Mouse (Mus musculus) forebrain, embryonic 13.5 days (tissue): ENCODE data around the gene Mapk10. TPM values are rescaled to one million over a fixed set of nuclear protein-coding genes. Genes with fewer than 3 reads are reported as not detected.

ENCODE experiments used
- ATAC-seq: fragments of 200-750 bp; cut with Nextera tagmentation; 2 replicates; pipeline ENCODE4 v1.8.0; 2017
- H3K27ac ChIP-seq: fragments of 300-500 bp; sonication (generic); 2 replicates; pipeline ENCODE4 v1.5.1; 2015; ENCODE audit warnings: inconsistent platforms, mild to moderate bottlenecking, moderate library complexity
- H3K27me3 ChIP-seq: fragments of 300-500 bp; sonication (generic); 2 replicates; pipeline ENCODE4 v1.6.1; 2015; ENCODE audit warnings: mild to moderate bottlenecking, inconsistent platforms
- H3K36me3 ChIP-seq: fragments of 300-500 bp; sonication (generic); 2 replicates; pipeline ENCODE4 v1.6.1; 2015; ENCODE audit warnings: mild to moderate bottlenecking, inconsistent platforms; ENCODE audit not compliant: poor library complexity, severe bottlenecking
- H3K4me1 ChIP-seq: fragments of 300-500 bp; sonication (generic); 2 replicates; pipeline ENCODE4 v1.6.1; 2015; ENCODE audit warnings: inconsistent platforms
- H3K4me2 ChIP-seq: fragments of 300-500 bp; sonication (generic); 2 replicates; pipeline ENCODE4 v1.6.1; 2015; ENCODE audit warnings: inconsistent platforms, mild to moderate bottlenecking, moderate library complexity
- H3K4me3 ChIP-seq: fragments of 300-500 bp; sonication (generic); 2 replicates; pipeline ENCODE4 v1.5.1; 2015; ENCODE audit warnings: mild to moderate bottlenecking, inconsistent platforms
- H3K9ac ChIP-seq: fragments of 300-500 bp; sonication (generic); 2 replicates; pipeline ENCODE4 v1.6.1; 2015; ENCODE audit warnings: mild to moderate bottlenecking, inconsistent platforms
- H3K9me3 ChIP-seq: fragments of 300-500 bp; sonication (generic); replicated peaks from 2 replicates; pipeline ENCODE4 v1.6.1; 2016; ENCODE audit warnings: inconsistent platforms
- WGBS: fragments of 180-500 bp; shearing (Covaris S2); methylation state at CpG from one replicate; pipeline ENCODE4 v1.1.7; 2015; 5-methylcytosine and 5-hydroxymethylcytosine counted together
- polyA plus RNA-seq: library from polyadenylated mRNA; unstranded; fragments of >200 nt; fragmentation: Nextera tagmentation; extraction: Ambion mirVana; gene quantifications from 2 replicates; pipeline ENCODE4 v1.2.1, GENCODE M21; 2015

Mapk10 gene
- polyA plus RNA-seq, 1 experiment from 2014 or later = 53.0 TPM

DNA sequence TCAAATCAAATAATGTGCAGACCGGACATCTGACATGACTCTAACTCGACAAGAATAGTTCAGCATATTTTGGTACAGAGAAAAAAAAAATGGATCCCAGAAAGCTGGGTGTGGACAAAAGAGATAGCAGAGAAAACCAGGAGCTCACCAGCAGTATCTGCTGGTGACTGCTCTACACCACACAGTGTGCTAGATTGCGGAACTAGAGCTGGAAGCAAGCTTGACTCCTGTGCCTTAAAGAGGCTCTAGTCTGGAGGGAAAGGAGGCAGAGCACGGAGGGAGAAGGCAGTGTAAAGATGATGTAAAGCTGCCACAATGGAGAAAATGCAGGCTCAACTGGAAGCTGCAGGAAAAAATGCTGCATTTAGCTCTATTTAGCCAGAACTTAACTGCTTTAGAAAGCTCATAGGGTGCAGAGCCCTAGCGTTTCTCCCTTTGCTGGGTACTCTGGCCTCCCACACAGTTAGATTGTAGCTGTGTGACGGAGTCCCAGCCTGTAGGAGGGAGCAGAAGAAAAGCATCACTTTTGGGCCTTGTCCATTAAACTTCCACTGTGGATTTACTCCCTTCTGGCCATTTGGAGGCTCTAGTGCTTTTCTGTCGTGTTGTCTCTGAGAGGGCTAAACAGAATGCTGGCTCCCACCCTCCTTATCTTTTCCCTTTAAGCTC, 188.5 kb downstream of the Mapk10 start:
- no peak overlapping the region for H3K9ac ChIP-seq
- ATAC-seq = no peak
- peaks cover 20% of the 10 kb centered on the region for H3K4me1 ChIP-seq
- H3K27ac ChIP-seq = no peak overlapping the region
- no peaks in the 10 kb centered on the region for H3K9me3 ChIP-seq
- no peaks in the 10 kb centered on the region for H3K36me3 ChIP-seq
- H3K27me3 ChIP-seq = no peaks in the 10 kb centered on the region
- H3K4me3 ChIP-seq = no peak overlapping the region
- WGBS = 70% methylated on average over 7 of the region's 7 CpGs
- H3K4me2 ChIP-seq = no peak overlapping the region

DNA sequence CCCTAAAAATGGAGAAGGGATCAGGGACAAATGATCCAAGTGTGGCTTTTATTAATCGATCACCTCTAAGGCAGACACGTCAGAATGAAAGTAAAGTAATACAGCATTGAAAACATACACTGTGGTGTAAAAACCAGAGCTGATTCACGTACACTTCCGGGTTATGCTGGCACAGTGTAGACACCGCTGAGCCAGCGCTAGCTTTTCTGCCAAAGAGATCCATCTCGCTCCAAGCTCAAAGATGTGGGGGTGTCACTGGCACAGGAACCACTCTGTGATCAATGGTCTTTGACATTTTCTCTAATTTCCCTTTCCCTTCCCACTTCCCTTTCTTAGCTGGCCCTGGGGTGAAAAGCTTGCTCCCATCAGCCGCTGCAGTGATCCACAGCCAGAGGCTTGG, 189.7 kb downstream of the Mapk10 start:
- H3K4me1 ChIP-seq = peaks cover 20% of the 10 kb centered on the region
- H3K9me3 ChIP-seq = no peaks in the 10 kb centered on the region
- 72% methylated on average over 8 of the region's 8 CpGs for WGBS
- no peaks in the 10 kb centered on the region for H3K36me3 ChIP-seq
- H3K4me3 ChIP-seq = no peak overlapping the region
- peak overlapping the region; percentile 44 for H3K27ac ChIP-seq
- H3K4me2 ChIP-seq = no peak overlapping the region
- ATAC-seq = peak; percentile 68
- no peak overlapping the region for H3K9ac ChIP-seq
- no peaks in the 10 kb centered on the region for H3K27me3 ChIP-seq

- no peak overlapping the region for H3K27ac ChIP-seq
- peaks cover 20% of the 10 kb centered on the region for H3K4me1 ChIP-seq
- H3K4me3 ChIP-seq = no peak overlapping the region
- 18% methylated on average over 3 of the region's 3 CpGs for WGBS
- ATAC-seq = peak; percentile 87
- H3K36me3 ChIP-seq = no peaks in the 10 kb centered on the region
- no peak overlapping the region for H3K9ac ChIP-seq
- H3K27me3 ChIP-seq = no peaks in the 10 kb centered on the region
- no peak overlapping the region for H3K4me2 ChIP-seq
- no peaks in the 10 kb centered on the region for H3K9me3 ChIP-seq
Measured at GRCm38 (mm10) chr5:103020954-103021353, 190.2 kb downstream of the Mapk10 start.

DNA sequence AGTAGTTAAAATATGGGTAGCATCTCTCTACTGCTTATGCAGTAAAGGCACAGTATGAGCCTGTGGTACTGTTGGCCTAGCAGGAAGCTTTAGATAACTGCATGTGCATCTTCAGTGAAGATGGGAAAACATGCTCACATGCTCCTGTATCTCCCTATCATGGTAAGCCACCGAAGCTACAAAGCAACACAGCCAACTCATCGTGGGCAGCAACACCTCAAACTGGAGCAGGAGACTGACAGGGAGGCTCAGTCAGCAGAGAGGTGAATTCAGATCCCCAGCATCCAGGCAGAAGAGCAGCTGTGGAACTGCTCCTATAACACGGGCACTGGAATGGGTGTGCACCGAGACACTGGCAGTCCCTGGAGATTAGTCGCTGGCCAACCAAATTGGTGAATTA, 191.0 kb downstream of the Mapk10 start:
- Histone ChIP-seq H3K9me3 (no peaks in the 10 kb centered on the region), H3K4me3 (no peak overlapping the region), H3K4me1 (peaks cover 20% of the 10 kb centered on the region), H3K9ac (no peak overlapping the region), H3K27ac (no peak overlapping the region; the same call in 1 of the 2 replicates), H3K27me3 (no peaks in the 10 kb centered on the region), H3K4me2 (no peak overlapping the region), H3K36me3 (no peaks in the 10 kb centered on the region)
- ATAC-seq = no peak
- WGBS = 79% methylated on average over 5 of the region's 5 CpGs

- no peak overlapping the region for H3K4me3 ChIP-seq
- peaks cover 18% of the 10 kb centered on the region for H3K4me1 ChIP-seq
- H3K36me3 ChIP-seq = no peaks in the 10 kb centered on the region
- WGBS = 91% methylated on average over 7 of the region's 7 CpGs
- no peak overlapping the region for H3K27ac ChIP-seq
- no peak for ATAC-seq
- H3K9me3 ChIP-seq = no peaks in the 10 kb centered on the region
- H3K4me2 ChIP-seq = no peak overlapping the region
- H3K27me3 ChIP-seq = no peaks in the 10 kb centered on the region
- H3K9ac ChIP-seq = no peak overlapping the region
Measured at GRCm38 (mm10) chr5:103017637-103018036, 193.5 kb downstream of the Mapk10 start.

DNA sequence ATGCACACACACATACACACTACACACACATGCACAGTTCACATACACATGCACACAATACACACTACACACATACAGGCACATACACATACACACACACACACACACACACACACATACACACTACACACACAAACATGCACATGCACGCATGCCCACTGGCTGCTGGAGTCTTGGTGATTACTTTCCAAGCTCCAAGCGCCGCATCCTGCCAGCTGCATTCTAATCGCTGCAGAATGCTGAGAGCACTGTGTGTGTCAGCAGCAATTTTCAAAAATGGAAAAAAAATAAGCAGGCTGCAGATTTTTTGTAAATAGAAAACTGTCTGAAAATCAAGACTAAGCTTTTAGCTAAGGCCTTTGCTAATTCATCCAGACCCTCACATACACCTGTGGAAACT, 196.8 kb downstream of the Mapk10 start:
- no peaks in the 10 kb centered on the region for H3K9me3 ChIP-seq
- no peak overlapping the region for H3K4me3 ChIP-seq
- no peak overlapping the region for H3K4me2 ChIP-seq
- no peaks in the 10 kb centered on the region for H3K27me3 ChIP-seq
- H3K36me3 ChIP-seq = no peaks in the 10 kb centered on the region
- H3K4me1 ChIP-seq = no peaks in the 10 kb centered on the region
- H3K27ac ChIP-seq = no peak overlapping the region
- H3K9ac ChIP-seq = no peak overlapping the region
- WGBS = 82% methylated on average over 4 of the region's 4 CpGs
- ATAC-seq = 0 out of 2 replicates have a peak, but pooled peaks have one; percentile 21

DNA sequence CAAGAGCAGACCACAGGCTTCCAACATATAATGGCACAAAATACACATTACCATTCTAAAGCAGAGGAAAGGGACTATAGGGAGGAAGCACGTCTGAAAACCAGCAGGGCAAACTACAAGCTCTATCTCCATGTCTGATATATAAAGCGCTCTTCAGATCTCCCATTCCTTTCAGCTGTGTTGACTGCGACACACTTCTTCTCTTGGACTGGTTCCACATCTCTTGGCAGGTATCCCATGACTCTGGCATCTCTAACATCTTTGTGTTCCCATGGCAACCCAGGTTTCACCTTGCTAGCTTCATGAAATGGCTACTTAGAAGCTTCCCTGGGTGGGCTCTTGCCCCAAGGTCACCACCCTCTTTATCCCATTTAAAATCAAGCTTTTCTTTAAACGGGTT, 202.2 kb downstream of the Mapk10 start:
- Histone ChIP-seq H3K4me1 (peaks cover 5% of the 10 kb centered on the region; the same call in 1 of the 2 replicates), H3K9ac (no peak overlapping the region), H3K27me3 (no peaks in the 10 kb centered on the region), H3K9me3 (no peaks in the 10 kb centered on the region), H3K36me3 (no peaks in the 10 kb centered on the region), H3K4me2 (no peak overlapping the region), H3K4me3 (no peak overlapping the region), H3K27ac (no peak overlapping the region)
- peak; percentile 27; the same call in 1 of the 2 replicates for ATAC-seq
- 64% methylated on average over 4 of the region's 4 CpGs for whole genome bisulfite sequencing

GRCm38 (mm10) chr5:103002116-103002515, 209.0 kb downstream of the Mapk10 start:
- no peaks in the 10 kb centered on the region for H3K9me3 ChIP-seq
- no peaks in the 10 kb centered on the region for H3K27me3 ChIP-seq
- no peak overlapping the region for H3K4me2 ChIP-seq
- H3K27ac ChIP-seq = no peak overlapping the region
- no peak overlapping the region for H3K4me3 ChIP-seq
- ATAC-seq = no peak
- H3K36me3 ChIP-seq = no peaks in the 10 kb centered on the region
- WGBS = 65% methylated on average over 7 of the region's 7 CpGs
- H3K4me1 ChIP-seq = no peaks in the 10 kb centered on the region
- H3K9ac ChIP-seq = no peak overlapping the region

DNA sequence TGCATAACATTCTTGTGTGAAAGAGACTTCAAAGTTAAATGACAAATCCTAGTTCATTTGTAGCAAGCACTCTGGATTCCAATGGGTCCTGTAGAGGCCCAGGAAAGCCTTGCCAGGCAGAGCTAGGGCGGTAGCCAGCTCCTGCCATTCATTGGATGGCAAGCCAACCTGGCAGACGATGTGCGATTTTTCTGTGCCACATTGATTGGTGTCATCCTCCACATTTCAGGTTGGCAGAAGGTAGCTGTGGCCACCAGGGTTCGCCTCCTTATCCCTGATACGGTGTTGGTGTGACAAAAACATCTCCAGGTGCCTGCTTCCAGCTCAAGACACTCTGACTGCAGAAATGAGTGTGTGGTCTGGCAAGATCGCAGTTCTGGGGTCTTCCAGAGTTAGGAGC, 210.6 kb downstream of the Mapk10 start:
- ATAC-seq = no peak
- H3K27ac ChIP-seq = no peak overlapping the region
- H3K4me1 ChIP-seq = no peaks in the 10 kb centered on the region
- WGBS = 82% methylated on average over 6 of the region's 6 CpGs
- H3K9me3 ChIP-seq = no peaks in the 10 kb centered on the region
- H3K4me2 ChIP-seq = no peak overlapping the region
- H3K36me3 ChIP-seq = 0 out of 2 replicates have a peak, but pooled peaks cover 2% of the 10 kb centered on the region
- H3K9ac ChIP-seq = no peak overlapping the region
- no peaks in the 10 kb centered on the region for H3K27me3 ChIP-seq
- H3K4me3 ChIP-seq = no peak overlapping the region

DNA sequence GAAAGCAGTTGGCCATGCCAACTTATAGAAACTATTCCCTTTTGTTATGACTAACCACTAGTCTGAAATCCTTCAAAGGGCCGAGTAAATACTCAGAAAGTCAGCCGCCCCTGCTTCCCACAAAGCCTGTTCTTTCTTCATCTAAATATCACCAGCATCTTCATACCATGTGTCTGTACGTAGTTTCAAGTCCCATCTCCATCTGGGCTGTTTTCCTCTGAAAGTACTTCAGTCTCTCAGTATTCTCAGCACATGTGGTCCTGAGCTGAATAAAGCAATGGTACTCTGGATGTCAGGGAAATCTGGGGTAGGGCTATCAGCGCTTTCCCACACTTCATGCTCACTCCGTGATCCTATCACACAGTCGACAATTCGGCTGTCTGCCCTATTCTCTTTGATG, 212.6 kb downstream of the Mapk10 start:
- 76% methylated on average over 7 of the region's 7 CpGs for WGBS

DNA sequence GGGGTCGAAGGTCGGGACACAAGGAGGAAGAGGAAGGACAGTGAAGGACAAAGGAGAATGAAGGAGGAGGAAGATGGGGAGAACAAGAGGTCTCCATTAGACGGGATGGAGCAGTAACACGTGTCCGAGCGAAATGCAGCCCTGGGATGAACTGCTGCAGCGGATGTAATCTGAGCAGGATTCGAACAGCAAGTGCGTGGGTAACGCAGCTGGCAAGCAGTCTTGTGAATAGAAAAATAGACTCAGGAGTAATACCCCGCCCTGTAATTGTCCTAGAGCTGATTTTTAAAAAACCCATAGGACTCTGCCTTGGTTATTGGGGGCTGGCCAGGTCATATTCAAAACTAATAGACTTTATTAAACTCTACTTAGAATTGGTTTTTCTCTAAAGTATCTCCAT, 213.2 kb downstream of the Mapk10 start:
- 87% methylated on average over 11 of the region's 11 CpGs for WGBS
- Histone ChIP-seq H3K36me3 (0 out of 2 replicates have a peak, but pooled peaks cover 2% of the 10 kb centered on the region), H3K4me3 (no peak overlapping the region), H3K9ac (no peak overlapping the region), H3K4me2 (no peak overlapping the region), H3K27me3 (no peaks in the 10 kb centered on the region), H3K4me1 (no peaks in the 10 kb centered on the region), H3K9me3 (no peaks in the 10 kb centered on the region), H3K27ac (no peak overlapping the region)
- no peak for ATAC-seq

More for the DNA sequence above, 212.6 kb downstream of the Mapk10 start:
- Histone ChIP-seq H3K9ac (no peak overlapping the region), H3K27ac (no peak overlapping the region), H3K9me3 (no peaks in the 10 kb centered on the region), H3K4me1 (no peaks in the 10 kb centered on the region), H3K4me2 (no peak overlapping the region), H3K4me3 (no peak overlapping the region), H3K36me3 (0 out of 2 replicates have a peak, but pooled peaks cover 2% of the 10 kb centered on the region), H3K27me3 (no peaks in the 10 kb centered on the region)
- ATAC-seq = no peak

- no peaks in the 10 kb centered on the region for H3K9me3 ChIP-seq
- H3K4me2 ChIP-seq = no peak overlapping the region
- H3K27me3 ChIP-seq = no peaks in the 10 kb centered on the region
- WGBS = 89% methylated on average over 7 of the region's 7 CpGs
- H3K4me1 ChIP-seq = peaks cover 9% of the 10 kb centered on the region; the same call in 1 of the 2 replicates
- no peak for ATAC-seq
- 0 out of 2 replicates have a peak, but pooled peaks cover 2% of the 10 kb centered on the region for H3K36me3 ChIP-seq
- no peak overlapping the region for H3K9ac ChIP-seq
- no peak overlapping the region for H3K27ac ChIP-seq
- H3K4me3 ChIP-seq = no peak overlapping the region
Measured at GRCm38 (mm10) chr5:102996331-102996730, 214.8 kb downstream of the Mapk10 start.

GRCm38 (mm10) chr5:102995928-102996327, 215.2 kb downstream of the Mapk10 start:
- Histone ChIP-seq H3K27ac (no peak overlapping the region), H3K9me3 (no peaks in the 10 kb centered on the region), H3K9ac (no peak overlapping the region), H3K27me3 (no peaks in the 10 kb centered on the region), H3K4me1 (peaks cover 9% of the 10 kb centered on the region; the same call in 1 of the 2 replicates), H3K4me3 (no peak overlapping the region), H3K4me2 (no peak overlapping the region), H3K36me3 (0 out of 2 replicates have a peak, but pooled peaks cover 2% of the 10 kb centered on the region)
- ATAC-seq = no peak
